Mouse (Mus musculus): ENCODE results near the gene P2ry6.

DNA sequence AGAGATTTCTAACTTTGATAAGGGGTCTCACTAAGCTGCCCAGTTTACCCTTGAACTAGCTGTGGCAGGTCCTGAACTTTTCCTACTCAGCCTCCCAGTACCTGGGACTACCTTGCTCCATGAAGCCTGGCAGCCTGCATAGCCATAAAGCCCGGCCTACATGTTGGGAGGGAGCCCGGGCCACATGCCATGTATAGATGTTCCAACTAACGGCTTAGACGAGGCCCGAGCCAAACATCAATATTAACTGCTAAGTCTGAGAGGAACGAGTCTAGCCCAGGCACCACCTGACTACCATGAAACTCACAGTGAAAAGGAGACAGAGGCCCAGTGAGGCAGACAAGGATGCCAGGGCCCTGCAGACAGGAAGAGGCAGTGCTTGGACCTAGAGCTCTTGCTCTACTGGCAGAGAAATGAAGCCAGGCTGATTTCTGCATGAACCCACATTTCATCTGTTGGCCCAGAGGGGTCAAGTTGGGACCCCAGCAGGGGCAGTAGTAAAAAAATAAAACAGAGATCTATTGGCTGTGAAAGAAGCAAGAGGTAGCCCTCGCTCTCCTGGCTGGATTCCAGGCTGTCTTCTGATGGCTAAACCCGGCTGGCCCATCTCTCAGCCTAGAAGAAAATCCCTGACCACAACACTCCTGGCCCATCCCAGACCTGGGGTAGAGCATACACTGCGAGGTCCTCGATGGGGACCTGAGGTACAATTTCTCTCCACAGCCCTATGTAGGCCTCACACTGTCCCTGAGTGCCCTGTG, 68.2 kb downstream of the P2ry6 start:
- TF ChIP-seq POLR2A (IDR thresholded peaks at IDR 0.05; ENCODE audit: extremely low read depth, insufficient read depth, low read length) = no peak
- no peak for TF ChIP-seq CTCF (IDR thresholded peaks at IDR 0.05; ENCODE audit: extremely low read depth, insufficient read depth, low read length)
